Mouse (Mus musculus): Measurements from ENCODE around the gene Mcmbp.
"Not testable (repeated sequence)": the region's sequence is repeated elsewhere in the genome, so short reads cannot be mapped to it uniquely, and the experiment has no call there.

The Mcmbp gene

GRCm38 (mm10) chr7:128699959-128700358 lies 40.3 kb downstream of the Mcmbp start:
- not testable (repeated sequence) for DNase-seq

GRCm38 (mm10) chr7:128694848-128695247 lies 45.4 kb downstream of the Mcmbp start:
- DNase-seq: no peak

GRCm38 (mm10) chr7:128692163-128692562 lies 48.1 kb downstream of the Mcmbp start:
- DNase-seq: no peak

- peak; percentile 30 for DNase-seq
Observed at GRCm38 (mm10) chr7:128690796-128691195, 49.5 kb downstream of the Mcmbp start.

GRCm38 (mm10) chr7:128690070-128690469 lies 50.2 kb downstream of the Mcmbp start:
- peak; percentile 88 for DNase-seq

- DNase-seq: peak; percentile 38
Observed at GRCm38 (mm10) chr7:128689347-128689746, 50.9 kb downstream of the Mcmbp start.

- peak; percentile 87 for DNase-seq
Observed at GRCm38 (mm10) chr7:128687821-128688564, 52.3 kb downstream of the Mcmbp start.

GRCm38 (mm10) chr7:128678546-128678945 lies 61.7 kb downstream of the Mcmbp start:
- DNase-seq: no peak

- DNase-seq: peak; percentile 60
Observed at GRCm38 (mm10) chr7:128672408-128673010, 67.8 kb downstream of the Mcmbp start.

- peak; percentile 61 for DNase-seq
Observed at GRCm38 (mm10) chr7:128671952-128672351, 68.3 kb downstream of the Mcmbp start.

- no peak for DNase-seq
Observed at GRCm38 (mm10) chr7:128668831-128669230, 71.5 kb downstream of the Mcmbp start.

- DNase-seq: no peak
Observed at GRCm38 (mm10) chr7:128667788-128668187, 72.5 kb downstream of the Mcmbp start.

GRCm38 (mm10) chr7:128664861-128665377 lies 75.4 kb downstream of the Mcmbp start:
- DNase-seq: no peak

- no peak for DNase-seq
Observed at GRCm38 (mm10) chr7:128663906-128664305, 76.4 kb downstream of the Mcmbp start.

- no peak for DNase-seq
Observed at GRCm38 (mm10) chr7:128656970-128657369, 83.3 kb downstream of the Mcmbp start.
